Mouse (Mus musculus) G1E (cell line): ENCODE results near the gene Rpl19. TPM values are rescaled to one million over a fixed set of nuclear protein-coding genes. Genes with fewer than 3 reads are reported as not detected.

Experiments used
- ATAC-seq: 2 replicates; pipeline ENCODE4 v1.8.0; 2016; ENCODE audit warnings: mild to moderate bottlenecking; ENCODE audit not compliant: insufficient number of reproducible peaks, poor library complexity, low FRiP score, severe bottlenecking; ENCODE audit errors: extremely low read depth
- DNase-seq: peaks from one replicate; pipeline ENCODE4 v3.0.0; 2012; ENCODE audit warnings: low spot score
- H3K27me3 ChIP-seq: 2 replicates; pipeline ENCODE4 v1.6.1; 2012; ENCODE audit warnings: mild to moderate bottlenecking, low read length, inconsistent platforms; ENCODE audit not compliant: insufficient read depth
- H3K36me3 ChIP-seq: replicated peaks from 2 replicates; pipeline ENCODE3; 2012; ENCODE audit warnings: mild to moderate bottlenecking, inconsistent platforms
- H3K4me1 ChIP-seq: 2 replicates; pipeline ENCODE4 v1.6.1; 2012; ENCODE audit warnings: low read depth, low read length, inconsistent platforms, mixed read lengths; ENCODE audit not compliant: insufficient read depth
- H3K4me3 ChIP-seq: 2 replicates; pipeline ENCODE4 v1.5.1; 2012; ENCODE audit warnings: low read depth, mild to moderate bottlenecking, inconsistent platforms, low read length, moderate library complexity, mixed read lengths
- H3K9me3 ChIP-seq: replicated peaks from 2 replicates; pipeline ENCODE4 v1.6.1; 2012; ENCODE audit warnings: inconsistent platforms
- CTCF ChIP-seq: IDR thresholded peaks from 2 replicates; pipeline ENCODE4 v1.5.1; 2012; ENCODE audit warnings: low read depth, low read length, inconsistent platforms, mixed read lengths
- GATA1 ChIP-seq: IDR thresholded peaks from 2 replicates; pipeline ENCODE4 v1.6.1; 2012; ENCODE audit warnings: borderline replicate concordance, low read length, inconsistent platforms, mixed read lengths
- GATA2 ChIP-seq: IDR thresholded peaks from 2 replicates; pipeline ENCODE4 v1.6.1; 2012; ENCODE audit warnings: low read depth, low read length, inconsistent platforms, borderline replicate concordance
- POLR2AphosphoS5 ChIP-seq: IDR thresholded peaks from 2 replicates; pipeline ENCODE4 v1.6.1; 2012; ENCODE audit warnings: low read depth, low read length, inconsistent platforms; ENCODE audit not compliant: insufficient replicate concordance
- TAL1 ChIP-seq: conservative IDR thresholded peaks from 2 replicates; pipeline ENCODE4 v1.6.1; 2012; ENCODE audit warnings: low read depth, low read length, inconsistent platforms, mixed read lengths
- polyA plus RNA-seq: library from polyadenylated mRNA; stranded (reverse); fragments of >175 nt; gene quantifications from 2 replicates; pipeline ENCODE4 v1.2.3, GENCODE M21; 2012
- total RNA-seq, 2 experiments: library from RNA; stranded (forward) in 1 of 2; stranded (reverse) in 1 of 2; fragments of 200-1000 nt in 1 of 2; fragments of >200 nt in 1 of 2; fragmentation: Nextera tagmentation in 1 of 2; gene quantifications; 2 replicates each; pipeline ENCODE4 v1.2.3; 2014 to 2017

Rpl19 gene
- total and polyA plus RNA-seq, 3 experiments, result 2,161 to 3,100 (median 2,673) TPM

DNA sequence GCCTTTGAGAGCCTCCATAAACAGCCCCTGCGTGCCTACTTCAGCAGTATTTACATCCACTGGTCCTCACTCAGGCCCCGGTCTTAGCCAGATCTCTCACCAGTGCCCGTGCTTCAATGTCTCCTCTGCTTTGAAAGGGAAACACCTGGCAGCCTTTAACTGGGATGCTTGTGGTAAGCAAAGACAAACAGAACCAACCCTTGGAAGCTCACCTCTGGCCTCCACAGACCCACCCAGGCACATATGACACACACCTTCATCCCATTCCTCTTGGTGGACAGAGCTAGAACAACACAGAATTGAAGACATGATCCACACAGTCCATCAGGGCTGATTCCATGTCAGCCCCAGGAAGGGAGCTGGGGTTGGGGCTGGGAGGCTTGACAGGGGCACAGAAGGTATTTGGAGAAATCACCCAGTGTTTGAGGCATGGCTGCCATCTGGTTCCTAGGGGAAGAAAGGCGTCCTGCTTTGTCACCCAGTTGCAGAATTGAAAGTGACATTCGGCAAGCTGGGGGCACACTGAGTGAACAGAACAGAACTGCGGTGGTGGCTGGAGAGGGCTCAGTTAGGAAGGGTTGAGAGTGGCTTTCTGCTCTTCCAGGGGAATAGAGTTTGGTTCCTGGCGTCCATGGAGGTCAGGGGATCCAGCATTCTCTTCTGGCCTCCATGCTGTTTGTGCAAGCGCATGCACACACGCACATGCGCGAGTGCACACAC, 28.3 kb upstream of the Rpl19 start:
- H3K4me3 ChIP-seq, result no peak overlapping the region
- no peak for ATAC-seq

DNA sequence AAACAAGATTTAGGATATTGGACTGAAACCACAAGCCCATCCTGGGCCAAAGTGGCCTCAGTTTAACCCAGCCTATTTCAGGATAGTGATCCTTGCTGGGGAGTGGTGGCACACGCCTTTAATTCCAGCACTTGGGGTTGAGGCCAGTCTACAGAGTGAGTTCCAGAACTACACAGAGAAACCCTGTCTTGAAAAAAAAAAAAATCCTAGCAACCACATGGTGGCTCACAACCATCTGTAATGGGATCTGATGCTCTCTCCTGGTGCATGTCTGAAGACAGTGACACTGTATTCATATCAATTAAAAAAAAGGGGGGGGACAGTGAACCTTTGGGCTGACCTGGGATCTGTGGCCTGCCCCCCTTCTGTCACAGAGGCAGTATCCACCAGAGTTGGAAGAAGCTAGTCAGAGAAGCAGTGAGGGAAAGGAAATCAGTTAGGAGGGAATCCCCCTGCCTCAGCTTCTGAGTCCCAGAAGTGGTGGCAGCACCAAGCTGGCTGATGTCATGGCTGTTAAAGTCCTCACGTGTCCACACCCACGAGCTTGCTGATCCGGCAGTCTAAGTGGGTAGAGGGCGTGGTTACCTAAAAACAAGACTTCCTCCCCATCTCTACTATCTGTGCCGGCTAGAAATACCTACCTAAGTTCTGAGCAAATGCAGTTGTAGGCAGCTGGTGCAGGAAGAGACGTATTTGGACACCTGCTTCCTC, 27.5 kb upstream of the Rpl19 start:
- H3K9me3 ChIP-seq, result no peaks in the 10 kb centered on the region
- ATAC-seq (no peak), DNase-seq (no peak)
- peaks cover 64% of the 10 kb centered on the region for H3K27me3 ChIP-seq
- peaks cover 29% of the 10 kb centered on the region for H3K4me1 ChIP-seq
- H3K4me3 ChIP-seq, result no peak overlapping the region
- TF ChIP-seq GATA2 (no peak), TAL1 (no peak), POLR2AphosphoS5 (no peak), GATA1 (no peak), CTCF (no peak)
- no peaks in the 10 kb centered on the region for H3K36me3 ChIP-seq

More for the DNA sequence above, 28.3 kb upstream of the Rpl19 start:
- no peak for TF ChIP-seq CTCF
- no peak for TF ChIP-seq TAL1
- TF ChIP-seq GATA1, result no peak
- no peak for TF ChIP-seq GATA2
- TF ChIP-seq POLR2AphosphoS5, result no peak
- Histone ChIP-seq H3K4me1 (peaks cover 27% of the 10 kb centered on the region), H3K9me3 (no peaks in the 10 kb centered on the region), H3K36me3 (no peaks in the 10 kb centered on the region), H3K27me3 (peaks cover 64% of the 10 kb centered on the region)
- no peak for DNase-seq

GRCm38 (mm10) chr11:97999748-98000147, 26.8 kb upstream of the Rpl19 start:
- Histone ChIP-seq H3K27me3 (peaks cover 58% of the 10 kb centered on the region), H3K4me1 (peaks cover 23% of the 10 kb centered on the region), H3K36me3 (no peaks in the 10 kb centered on the region), H3K9me3 (no peaks in the 10 kb centered on the region), H3K4me3 (no peak overlapping the region)
- no peak for DNase-seq
- no peak for ATAC-seq
- TF ChIP-seq POLR2AphosphoS5, result no peak
- TF ChIP-seq GATA1, result no peak
- TF ChIP-seq GATA2, result no peak
- no peak for TF ChIP-seq TAL1
- TF ChIP-seq CTCF, result no peak

GRCm38 (mm10) chr11:98000378-98001140, 26.0 kb upstream of the Rpl19 start:
- Histone ChIP-seq H3K27me3 (peaks cover 50% of the 10 kb centered on the region), H3K9me3 (no peaks in the 10 kb centered on the region), H3K36me3 (no peaks in the 10 kb centered on the region), H3K4me3 (no peak overlapping the region), H3K4me1 (peaks cover 22% of the 10 kb centered on the region)
- no peak for ATAC-seq
- TF ChIP-seq GATA1 (no peak), GATA2 (no peak), TAL1 (no peak)
- no peak for DNase-seq

DNA sequence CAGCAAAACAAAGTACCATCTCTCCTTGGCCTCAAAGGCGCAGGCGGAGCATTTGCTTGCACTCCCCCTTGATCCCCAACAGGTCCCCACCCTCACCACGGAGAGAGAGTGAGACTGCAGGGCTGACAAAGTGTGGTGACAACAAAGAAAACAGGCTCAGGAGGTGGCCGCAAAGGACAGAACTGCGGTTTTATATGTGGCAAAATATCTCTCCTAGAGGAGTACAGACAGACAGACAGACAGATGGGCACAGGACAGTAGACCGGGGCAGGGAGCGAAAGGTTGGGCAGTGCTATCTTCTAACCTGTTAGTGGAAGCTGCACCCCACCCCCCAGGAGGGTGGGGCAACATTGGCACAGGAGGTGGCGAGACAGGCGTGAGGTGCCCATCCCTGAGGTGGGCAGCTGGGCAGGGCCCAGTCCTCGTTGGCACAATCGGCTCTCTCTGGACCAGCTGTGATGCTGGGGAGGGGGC, 25.1 kb upstream of the Rpl19 start:
- ATAC-seq (no peak), DNase-seq (no peak)
- TF ChIP-seq GATA2 (no peak), POLR2AphosphoS5 (no peak), CTCF (no peak), TAL1 (no peak), GATA1 (no peak)
- peaks cover 47% of the 10 kb centered on the region for H3K27me3 ChIP-seq
- H3K9me3 ChIP-seq, result no peaks in the 10 kb centered on the region
- H3K36me3 ChIP-seq, result no peaks in the 10 kb centered on the region
- no peak overlapping the region for H3K4me3 ChIP-seq
- peaks cover 22% of the 10 kb centered on the region for H3K4me1 ChIP-seq

DNA sequence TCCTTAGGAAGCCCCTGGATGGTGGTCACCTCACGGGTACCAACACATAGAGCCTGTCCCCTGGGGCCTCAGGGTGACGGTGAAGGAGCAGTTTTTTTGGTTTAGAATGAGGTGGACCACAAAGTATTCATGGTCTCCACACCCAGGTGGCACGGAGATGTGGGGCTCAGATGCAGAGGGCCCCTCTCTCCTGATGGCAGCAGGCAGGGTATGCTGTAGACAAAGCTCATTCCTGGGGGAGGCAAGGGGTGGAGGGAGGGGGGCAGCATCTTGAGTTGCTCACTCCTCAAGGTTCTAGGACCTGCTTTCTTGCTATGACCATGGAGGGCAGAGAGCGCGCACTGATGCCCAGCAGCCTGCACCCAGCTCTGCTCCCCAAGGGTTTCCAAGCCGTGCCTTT, 24.5 kb upstream of the Rpl19 start:
- TF ChIP-seq CTCF, result no peak
- no peak for TF ChIP-seq GATA2
- TF ChIP-seq GATA1, result no peak
- no peak for TF ChIP-seq POLR2AphosphoS5
- TF ChIP-seq TAL1, result no peak
- DNase-seq, result no peak
- H3K27me3 ChIP-seq, result peaks cover 44% of the 10 kb centered on the region
- peaks cover 22% of the 10 kb centered on the region for H3K4me1 ChIP-seq
- H3K4me3 ChIP-seq, result no peak overlapping the region
- ATAC-seq, result no peak
- no peaks in the 10 kb centered on the region for H3K9me3 ChIP-seq
- no peaks in the 10 kb centered on the region for H3K36me3 ChIP-seq
